Mouse (Mus musculus): ENCODE data around the gene Casc1.

DNA sequence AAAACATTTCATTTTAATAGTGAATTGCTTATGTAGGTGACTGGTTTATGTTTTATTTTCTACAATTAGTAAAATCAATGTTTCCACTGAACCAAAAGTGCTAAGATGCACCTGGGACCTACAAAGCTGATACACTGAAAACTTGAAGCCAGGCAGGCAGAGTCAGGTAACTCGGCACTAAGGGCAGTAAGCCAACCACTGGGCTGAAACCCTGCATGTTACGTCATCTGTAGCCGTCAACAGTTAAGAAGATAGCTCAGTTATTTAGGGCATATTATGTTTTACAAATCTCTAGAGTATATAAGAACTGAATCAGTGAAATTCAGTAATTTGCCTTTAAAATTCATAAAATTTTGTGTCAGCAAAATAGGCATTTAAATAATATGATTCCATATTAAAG, 15.5 kb upstream of the Casc1 start:
- no peak for TF ChIP-seq POLR2A (IDR thresholded peaks at IDR 0.05; ENCODE audit: borderline replicate concordance, extremely low read depth, low read depth, low read length)
- TF ChIP-seq CTCF (IDR thresholded peaks at IDR 0.05; ENCODE audit: insufficient read depth, low read length): no peak

Measured in lung, adult 2 months (tissue).